Mouse (Mus musculus): ENCODE results near the gene Rhov.

The Rhov gene

DNA sequence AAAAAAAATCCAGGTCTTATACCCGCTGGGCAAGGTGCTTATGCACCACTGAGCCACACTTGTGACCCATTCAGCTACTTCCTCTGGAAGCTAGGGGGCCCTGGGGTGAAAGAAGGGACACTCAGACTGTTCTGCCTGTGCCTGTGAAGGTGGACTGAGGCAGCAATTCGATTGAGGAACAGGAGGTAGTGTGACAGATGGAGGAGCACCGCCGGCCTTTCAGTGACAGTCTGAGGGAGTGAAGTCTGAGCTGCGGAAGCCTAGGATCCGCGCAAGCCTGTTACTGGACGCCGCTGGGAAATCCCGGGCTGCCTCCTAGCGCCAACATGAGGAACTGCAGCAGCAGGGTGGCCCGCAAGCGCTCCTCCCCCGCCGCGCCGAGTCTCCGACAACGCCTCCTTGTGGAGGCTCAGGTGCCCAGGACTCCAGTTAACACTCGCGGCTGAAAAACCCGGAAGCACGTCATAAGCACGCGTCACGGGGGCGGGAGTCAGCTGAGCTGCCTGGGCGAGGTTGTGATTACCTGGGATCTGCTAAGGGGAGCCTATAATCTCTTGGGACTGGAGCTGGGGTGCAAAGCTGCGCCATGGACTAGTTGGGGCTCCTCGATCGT, 17.3 kb upstream of the Rhov start, which contains the start of gene Vps18:
Gene Vps18, plus strand, starts transcription at position 471 of the 613 bp plus-strand sequence.
- peak; percentile 98 for DNase-seq

DNA sequence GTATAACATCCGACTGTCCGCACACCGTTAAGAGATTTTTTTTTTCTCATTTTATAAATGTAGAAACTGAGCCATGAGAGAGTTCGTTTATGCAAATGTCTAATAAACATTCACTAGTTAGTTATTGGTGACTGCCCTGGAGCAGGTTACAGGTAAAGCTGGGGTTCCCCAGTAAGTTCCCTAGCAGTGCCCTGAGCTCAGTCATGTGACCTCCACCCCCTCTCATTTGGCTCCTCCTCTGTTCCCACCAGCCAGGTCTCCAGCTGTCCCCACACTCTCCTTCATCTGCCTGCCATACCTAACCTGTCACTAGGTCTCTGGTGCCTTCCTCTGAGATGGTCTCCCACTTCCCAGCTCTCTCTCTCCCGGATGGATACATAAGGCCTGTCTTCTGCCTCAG, 16.3 kb upstream of the Rhov start:
- no peak for DNase-seq

DNA sequence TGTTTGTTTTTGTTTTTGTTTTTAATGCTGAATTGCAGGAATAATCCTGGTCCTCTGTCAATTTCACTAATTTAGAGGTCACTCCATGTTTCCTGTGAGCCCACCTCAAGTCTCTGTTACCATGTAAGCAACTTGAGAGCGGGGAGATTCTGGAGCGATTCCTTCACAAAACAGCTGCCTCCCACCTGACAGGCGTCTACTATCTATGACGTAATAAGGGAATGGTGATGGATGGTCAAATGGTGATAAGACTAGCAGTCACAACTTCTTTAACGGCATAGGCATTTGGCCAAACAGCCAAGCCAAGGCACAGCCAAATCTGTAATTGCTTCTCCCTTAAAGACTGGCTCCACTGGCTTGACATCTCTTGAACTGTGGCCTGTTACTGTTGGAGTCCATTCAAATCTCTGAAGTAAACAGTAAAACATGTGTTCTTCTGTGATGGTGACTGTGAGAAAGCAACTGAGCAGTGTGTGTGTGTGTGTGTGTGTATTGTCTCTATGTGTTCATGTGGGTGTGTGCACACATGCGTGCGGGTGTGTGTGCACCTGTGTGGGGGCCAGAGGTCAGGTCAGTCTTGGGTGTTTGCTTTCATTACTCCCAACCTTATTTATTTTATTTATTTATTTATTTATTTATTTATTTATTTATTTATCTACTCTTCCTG, 11.0 kb upstream of the Rhov start:
- no peak for DNase-seq

DNA sequence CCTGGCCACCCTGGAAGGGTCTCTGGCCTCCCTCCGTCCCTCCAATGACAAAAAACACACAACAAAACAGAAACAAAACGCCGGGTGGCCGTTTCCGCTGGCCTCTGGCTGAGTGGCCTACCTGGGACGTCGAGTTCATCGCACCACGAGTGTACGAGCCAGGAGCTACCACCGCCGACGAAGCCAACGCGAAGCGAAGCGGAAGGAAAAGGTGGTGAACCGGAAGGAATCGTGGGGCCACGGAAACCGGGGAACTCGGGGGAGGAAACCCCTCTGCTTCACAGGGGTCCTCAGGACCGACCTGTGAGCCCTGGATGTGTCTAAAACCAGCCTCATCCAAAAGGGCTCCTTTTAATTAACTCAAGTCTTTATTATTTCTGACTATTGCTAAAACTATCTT, 6.7 kb upstream of the Rhov start:
- no peak for DNase-seq

DNA sequence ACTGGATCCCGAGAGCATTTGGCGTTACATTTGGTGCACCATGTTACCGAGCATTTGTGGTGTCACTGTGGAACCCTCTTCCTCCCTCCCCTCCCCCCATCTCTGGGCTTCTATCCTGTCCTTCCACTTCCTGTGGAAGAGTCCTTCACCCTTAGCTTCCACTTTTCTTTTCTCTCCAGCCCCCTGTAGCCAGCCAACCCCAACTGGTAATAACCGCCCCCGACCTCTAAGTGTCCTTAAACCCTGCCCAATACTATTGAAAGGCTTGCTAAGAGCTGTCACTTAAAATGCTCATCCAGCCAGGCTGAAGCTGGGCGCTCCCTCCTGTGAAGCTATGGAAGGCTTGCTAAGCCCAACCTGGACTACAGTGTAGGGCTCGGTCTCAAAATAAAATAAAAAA, 5.9 kb upstream of the Rhov start:
- no peak for DNase-seq

DNA sequence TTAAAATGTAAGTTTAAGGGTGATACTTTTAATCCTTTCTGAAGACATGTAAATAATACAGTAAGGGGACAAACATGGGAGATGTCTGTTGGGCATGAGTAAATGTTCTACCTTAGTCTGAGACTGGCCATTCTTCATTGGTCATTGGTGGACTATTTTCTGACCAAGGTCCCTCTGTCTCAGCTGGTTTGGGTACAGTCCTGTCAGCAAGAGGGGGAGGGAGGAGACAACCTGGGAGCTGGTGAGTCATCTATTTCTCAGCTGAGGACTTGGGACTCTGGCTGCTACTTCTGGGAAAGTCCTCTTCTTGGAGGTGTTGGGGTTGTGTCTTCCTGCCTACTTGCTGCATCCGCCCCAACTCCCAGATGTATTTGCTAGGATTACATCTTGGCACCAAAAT, 3.1 kb upstream of the Rhov start:
- DNase-seq, result no peak

DNA sequence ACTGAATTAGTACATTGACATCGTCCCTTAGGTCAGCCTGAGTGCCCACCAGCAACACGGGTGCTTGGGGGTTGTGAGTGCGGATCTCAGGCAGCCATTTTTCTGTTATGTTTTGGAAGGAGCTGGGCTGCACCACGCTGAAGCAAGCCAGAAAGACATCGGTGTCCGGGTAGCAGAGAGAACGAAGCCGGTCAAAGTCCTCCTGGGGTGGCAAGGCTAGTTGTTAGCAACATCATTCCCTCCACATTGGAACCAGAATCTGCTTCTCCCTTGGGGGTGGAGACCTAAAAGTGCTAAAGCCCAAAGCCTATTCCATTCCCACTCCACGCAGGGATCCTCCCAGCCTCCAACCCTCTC, 808 bp downstream of the Rhov start:
- no peak for DNase-seq

DNA sequence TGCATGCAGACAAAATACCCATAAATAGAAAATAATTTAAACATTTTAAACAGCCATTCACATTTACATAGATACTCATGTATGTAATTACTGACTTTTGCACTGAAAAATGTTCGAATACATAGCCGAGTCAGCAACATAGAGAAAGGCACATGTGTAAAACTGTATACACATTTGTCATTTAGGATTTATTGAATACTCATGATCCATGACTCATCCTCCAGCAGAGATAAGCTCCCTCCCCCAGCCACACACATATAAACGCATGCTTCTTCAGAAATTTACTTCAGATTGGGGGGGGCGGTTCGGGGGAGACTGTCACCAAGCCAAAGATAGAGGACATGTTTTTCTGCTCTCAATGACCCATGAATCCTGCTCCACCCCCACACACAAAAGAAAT, 7.3 kb downstream of the Rhov start:
- no peak for DNase-seq

DNA sequence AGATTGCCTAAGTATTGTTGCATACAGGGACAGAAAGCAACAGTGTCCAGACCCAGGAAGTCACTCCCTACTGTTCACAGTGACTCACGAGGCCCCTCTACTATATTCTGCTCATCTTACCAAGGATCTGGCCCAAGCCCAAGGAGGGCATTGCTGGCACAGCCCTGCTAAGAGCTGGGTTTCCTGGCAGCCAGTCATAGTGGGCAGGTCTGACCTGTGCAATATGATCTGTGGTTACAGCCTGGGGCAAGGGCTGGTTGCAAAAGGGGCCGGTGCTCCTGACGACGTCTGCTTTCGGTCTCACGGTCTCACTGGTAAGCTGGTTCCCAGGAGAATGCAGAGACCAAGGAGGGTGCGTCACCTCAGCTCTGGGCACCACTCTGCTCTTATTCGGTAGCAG, 8.1 kb downstream of the Rhov start:
- no peak for DNase-seq

DNA sequence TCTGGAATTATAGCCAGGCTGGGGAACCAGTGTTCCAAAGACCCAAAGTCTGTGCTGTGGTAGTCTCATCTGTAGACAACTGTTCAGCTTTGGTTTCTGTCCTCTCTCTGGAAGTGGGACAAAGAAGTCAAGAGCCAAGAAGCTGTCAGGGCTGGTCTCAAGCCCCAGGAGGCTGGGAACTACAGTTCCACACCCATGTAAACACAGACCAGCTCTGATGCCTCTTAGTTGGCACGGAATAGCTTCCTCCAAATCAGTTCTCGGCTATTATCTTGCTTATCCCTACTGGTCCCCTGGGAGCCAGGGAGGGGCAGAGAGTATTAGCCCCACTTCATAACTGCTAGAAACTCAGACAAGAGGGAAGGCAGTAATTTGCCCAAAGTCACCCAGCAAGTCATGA, 9.7 kb downstream of the Rhov start:
- no peak for DNase-seq

DNA sequence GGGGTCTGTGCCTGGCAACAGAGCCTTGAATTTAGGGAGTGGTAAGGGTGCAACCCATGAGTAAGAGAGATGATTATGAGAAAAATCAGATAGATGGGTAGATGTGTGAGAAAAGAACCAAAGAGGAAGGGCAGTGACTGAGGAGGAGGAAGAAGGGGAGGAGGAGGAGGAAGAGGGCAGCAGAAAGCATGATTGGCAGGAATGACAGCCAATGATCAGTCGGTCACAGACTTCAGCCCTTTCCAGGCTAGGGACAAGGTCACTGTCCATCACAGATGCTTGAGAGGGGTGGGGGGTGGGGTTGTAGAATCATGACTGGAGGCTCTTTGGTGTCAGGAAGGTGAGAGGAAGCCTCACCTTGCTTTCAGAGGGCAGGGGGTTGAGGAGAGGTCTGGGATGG, 10.6 kb downstream of the Rhov start:
- DNase-seq, result no peak

DNA sequence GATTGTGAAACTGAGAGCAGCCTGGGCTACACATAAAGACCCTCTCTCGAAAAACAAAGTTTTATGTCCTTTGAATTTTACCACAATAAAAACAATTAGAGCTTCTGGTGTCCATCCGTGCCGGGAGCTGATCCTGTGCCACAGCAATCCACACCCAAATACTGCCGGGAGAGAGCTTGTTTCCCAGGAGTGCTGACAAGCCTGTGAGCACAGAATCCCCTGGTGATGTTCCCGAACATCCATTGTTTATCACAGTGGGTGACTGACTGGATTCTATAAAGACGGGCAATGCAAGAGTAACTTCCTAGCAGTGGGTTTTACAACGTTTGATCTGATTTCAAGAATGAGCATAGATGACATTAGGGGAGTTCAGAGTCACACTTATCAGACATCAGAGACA, 16.1 kb downstream of the Rhov start:
- DNase-seq, result no peak

DNA sequence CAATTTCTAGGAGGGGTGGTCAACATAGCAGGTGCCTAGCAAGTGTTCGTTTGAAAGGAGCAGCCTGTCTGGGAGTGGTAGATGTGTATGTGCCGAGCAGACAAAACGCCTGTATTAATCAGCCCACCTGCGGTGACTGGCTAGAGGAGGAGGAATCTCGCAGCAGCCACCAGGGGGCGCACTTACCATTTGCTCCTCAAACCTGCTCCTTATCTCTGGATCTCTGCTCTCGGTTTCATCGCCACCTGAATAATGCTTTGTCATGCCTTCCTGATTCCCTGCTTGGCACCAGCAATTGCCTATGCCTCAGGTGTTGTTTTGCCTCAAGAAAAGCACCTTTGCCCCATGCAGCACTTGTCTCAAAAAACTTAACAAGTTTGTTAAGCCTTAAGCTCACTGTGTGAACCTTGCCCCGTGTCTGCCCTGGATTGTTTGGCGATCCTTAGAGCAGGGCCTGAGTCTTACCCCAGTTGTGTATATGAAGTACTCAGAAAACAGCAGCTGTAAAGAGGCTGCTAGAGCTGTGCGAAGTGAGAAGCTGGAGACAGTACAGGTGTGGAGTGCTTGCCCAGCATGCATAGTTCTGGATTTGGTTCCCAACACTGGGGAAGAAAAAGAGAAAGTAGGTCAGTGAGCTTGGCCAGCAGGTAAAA, 20.1 kb downstream of the Rhov start:
- peak; percentile 90 for DNase-seq

DNA sequence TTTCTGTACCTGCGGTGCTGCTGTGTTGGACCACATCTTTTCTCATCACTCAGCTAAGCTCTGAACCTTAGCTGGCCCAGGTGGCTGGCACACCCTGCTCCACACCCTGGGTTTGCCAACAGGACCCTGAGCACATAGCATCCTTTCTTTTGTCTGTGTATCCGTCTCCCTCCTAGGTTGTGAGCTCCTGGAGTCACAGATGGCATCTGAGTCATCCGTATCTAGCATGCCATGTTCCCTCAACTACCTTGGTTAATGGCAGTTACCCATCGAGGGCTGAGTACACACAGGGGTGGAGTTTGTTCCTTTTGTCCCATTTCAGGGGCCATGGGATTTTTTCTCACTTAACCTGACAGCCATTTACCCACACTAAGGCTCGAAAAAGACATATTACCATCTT, 20.7 kb downstream of the Rhov start:
- DNase-seq, result no peak

DNA sequence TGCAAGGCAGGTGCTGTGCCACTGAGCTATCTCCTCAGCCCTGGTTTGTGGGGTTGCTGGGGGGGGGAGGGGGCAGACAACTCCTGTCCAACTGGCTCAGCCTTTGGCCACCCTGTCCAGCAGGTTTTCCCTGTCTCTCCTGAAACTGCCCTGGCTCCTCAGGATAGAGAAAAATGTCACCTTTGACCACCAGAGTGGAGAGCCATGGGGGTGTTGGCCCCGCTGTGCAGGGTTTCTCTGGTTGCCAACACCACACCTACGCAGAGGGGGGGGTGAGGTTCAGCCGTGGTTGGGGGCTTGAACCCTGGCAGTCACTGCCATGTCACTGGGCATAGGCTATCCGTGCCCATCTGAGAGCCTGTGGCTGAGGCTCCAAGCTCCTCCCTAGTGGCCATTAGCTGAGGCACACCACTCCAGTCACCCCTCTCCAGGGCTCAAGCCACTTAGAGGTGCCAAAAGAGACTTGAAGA, 21.4 kb downstream of the Rhov start:
- DNase-seq, result no peak

DNA sequence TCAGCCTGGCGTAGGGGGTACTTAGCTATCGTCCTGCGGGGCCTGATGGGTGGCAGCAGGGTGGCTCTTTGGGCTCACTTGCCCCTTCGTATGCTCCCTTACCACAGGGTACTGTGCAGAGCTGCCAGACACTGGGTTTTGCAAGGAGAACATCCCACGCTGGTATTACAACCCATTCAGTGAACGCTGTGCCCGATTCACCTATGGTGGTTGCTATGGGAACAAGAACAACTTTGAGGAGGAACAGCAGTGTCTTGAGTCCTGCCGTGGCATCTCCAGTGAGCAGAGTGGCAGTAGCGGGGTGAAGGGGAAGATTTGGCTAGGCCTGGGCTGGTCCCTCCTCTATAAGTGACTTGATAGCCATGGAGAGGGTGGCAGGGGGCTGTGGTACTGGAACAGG, 23.2 kb downstream of the Rhov start:
- no peak for DNase-seq

DNA sequence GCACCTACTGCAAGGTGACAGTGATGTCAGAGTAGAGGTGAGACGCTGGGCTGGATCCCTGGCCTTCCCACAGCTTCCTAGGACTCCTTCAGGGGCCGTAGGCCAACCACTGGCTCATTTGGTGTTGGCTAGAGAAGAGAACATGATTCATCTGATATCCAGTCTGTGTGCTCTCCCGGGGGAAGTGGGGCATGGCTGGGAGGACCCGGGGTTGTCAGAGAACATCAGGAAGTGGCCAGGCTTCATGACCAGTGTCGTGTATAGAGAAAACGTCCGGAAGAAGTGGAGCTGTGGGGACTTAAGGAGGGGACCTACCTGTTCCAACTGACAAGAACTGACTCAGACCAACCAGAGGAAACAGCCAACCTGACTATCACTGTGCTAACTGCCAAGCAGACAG, 25.8 kb downstream of the Rhov start:
- DNase-seq, result no peak

DNA sequence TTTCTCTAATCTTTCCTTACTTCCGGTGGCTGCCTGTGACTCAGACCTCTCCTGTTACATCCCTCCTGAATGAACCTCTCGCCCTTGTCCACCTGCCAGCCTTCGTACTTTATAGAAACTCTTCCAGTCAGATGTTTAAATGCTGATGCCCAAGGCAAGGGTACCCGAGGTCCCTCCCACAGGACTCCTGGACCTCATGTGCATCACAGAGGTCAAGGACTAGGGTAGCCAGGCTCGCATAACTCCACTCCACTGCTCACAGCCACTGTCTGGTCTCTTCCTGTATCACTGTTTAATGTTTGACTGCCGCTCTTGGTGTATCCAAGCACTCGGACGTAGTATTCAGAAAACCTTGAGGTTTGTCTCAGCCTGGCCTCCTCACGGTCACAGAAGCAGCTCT, 28.5 kb downstream of the Rhov start:
- no peak for DNase-seq

DNA sequence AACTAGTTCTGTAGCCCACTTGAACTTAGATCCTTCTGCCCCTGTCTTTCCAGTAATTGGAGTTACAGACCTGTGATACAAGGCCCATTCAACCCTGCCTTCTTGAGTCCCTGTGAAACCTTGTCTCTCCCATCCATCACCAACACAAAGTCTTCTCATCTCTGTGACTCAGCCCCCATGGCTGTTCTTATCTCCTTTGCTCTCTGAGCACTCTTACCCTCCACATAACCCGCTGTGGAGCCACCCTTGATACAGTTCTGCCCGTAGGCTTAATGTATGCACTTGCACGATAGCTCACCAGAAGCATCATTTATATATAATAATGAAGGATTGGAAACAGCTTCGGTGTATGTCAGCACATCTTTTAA, 30.3 kb downstream of the Rhov start:
- DNase-seq, result no peak

DNA sequence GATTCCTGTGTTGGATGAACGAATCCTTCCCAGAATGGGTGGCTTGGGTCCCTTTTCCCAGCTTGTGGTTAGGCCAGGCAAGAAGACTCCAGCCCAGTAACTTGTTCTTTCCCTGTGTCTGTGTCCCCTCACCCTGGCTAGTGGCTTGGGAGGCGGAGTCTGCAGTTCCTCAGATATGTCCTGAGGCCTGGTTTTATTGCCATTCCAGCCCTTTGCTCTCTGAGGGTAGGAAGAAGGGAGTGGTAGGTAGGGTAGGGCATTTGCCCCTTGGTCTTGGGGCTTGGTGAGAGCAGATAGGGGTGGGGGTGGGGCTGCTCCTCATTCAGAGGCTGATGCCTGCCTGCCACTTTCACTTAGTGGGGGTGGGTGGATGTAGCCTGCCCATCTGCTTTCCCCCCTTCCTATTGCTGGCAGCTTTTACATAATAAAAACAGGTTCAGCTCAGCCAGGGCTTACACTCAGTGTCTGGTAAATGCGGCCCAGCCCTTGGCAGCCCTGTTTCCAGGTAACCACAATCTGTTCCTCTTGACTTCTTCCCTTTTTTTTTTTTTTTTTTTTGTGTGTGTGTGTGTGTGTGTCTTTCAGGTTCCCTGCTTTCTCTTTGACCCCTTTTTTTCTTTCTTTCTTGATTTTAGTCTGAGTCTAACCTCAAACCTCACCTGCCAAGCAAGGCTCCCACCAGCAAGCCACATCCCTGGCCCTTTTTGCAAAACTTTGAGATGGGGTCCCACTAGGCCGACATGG, 30.8 kb downstream of the Rhov start:
- DNase-seq, result no peak

DNA sequence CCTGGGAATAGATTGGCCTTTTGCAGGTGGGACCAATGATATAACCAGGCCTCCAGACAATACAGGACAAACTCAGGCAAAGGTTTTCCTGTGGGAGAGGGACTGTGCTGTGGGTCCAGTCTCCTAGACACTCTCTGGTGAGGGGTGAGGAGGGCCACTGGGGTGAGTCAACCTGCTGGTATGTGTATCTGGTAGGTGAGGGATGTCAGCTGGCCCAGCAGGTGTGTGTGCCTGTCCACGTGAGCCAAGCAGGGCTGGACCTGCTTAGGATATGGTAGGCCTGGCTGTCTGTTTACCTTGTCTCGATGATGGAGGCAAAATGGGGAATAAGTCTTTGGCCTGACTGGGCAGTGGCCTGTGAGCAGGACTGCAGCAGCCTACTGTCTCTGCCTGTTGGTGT, 32.4 kb downstream of the Rhov start:
- DNase-seq, result no peak

DNA sequence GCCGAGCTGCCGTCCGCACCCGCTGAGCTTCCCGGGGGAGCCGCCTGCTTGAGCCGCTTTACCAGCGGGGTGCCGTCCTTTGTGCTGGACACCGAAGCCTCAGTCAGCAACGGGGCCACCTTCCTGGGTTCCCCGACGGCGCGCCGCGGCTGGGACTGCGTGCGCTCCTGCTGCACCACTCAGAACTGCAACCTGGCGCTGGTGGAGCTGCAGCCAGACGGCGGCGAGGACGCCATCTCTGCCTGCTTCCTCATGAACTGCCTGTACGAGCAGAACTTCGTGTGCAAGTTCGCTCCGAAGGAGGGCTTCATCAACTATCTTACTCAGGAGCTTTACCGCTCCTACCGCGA, 33.2 kb downstream of the Rhov start:
- DNase-seq, result no peak

DNA sequence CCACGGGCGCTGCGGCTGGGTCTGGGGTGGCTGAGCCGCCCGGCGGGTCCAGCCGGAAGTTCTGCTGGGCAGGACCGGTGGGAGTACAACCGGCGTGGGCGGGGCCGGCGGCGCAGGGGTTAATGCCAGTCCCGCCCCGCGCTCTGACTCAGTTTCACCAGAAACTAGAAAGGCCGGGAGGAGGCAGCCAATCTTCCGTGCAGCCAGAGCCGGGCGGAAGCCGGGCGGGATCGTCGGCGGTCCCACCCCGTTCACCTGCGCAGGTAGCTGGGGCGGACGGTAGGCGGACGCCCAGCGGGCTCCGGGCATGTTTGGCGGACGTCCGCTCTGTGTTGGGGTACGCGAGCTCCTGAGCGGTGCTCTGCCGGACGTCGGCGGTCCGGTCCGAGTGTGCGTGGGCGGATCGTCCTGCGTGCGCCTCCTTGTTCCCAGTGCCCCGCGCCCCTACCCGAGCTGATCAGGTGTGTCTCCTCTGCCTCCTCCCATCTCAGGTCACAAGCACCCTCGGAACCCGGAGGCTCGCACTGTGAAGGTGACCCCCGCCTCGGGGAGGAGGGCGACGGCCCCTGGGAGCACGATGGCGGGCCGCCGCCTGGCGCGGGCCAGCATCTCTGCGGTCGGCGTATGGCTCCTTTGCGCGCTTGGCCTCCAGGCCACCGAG, 33.7 kb downstream of the Rhov start, which contains the start of gene Spint1:
Gene Spint1, plus strand, starts transcription at position 153 of the 661 bp plus-strand sequence.
- DNase-seq, result no peak
